Mouse (Mus musculus) kidney, embryonic 16.5 days (tissue): ENCODE data around the gene Rbm5. TPM values are rescaled to one million over a fixed set of nuclear protein-coding genes. Genes with fewer than 3 reads are reported as not detected.

Source experiments
- ATAC-seq: fragments of 200-750 bp; cut with Nextera tagmentation; 2 replicates; pipeline ENCODE4 v1.8.0; 2017; ENCODE audit warnings: moderate TSS enrichment; ENCODE audit not compliant: low FRiP score, low TSS enrichment
- H3K27ac ChIP-seq: fragments of 300-500 bp; sonication (generic); 2 replicates; pipeline ENCODE4 v1.5.1; 2014; ENCODE audit warnings: low read length
- H3K27me3 ChIP-seq: fragments of 300-500 bp; sonication (generic); 2 replicates; pipeline ENCODE4 v1.6.1; 2014; ENCODE audit warnings: low read length, control low read depth, mixed read lengths; ENCODE audit not compliant: insufficient read depth
- H3K36me3 ChIP-seq: fragments of 300-500 bp; sonication (generic); 2 replicates; pipeline ENCODE4 v1.6.1; 2014; ENCODE audit warnings: low read length, control low read depth, mixed read lengths; ENCODE audit not compliant: insufficient read depth
- H3K4me1 ChIP-seq: fragments of 300-500 bp; sonication (generic); 2 replicates; pipeline ENCODE4 v1.6.1; 2014; ENCODE audit warnings: low read length, control low read depth, mixed read lengths; ENCODE audit not compliant: insufficient read depth
- H3K4me2 ChIP-seq: fragments of 300-500 bp; sonication (generic); replicated peaks from 2 replicates; pipeline ENCODE4 v1.6.1; 2014; ENCODE audit warnings: low read depth, low read length
- H3K4me3 ChIP-seq: fragments of 300-500 bp; sonication (generic); 2 replicates; pipeline ENCODE4 v1.5.1; 2014; ENCODE audit warnings: mild to moderate bottlenecking, low read length
- H3K9ac ChIP-seq: fragments of 300-500 bp; sonication (generic); replicated peaks from 2 replicates; pipeline ENCODE4 v1.6.1; 2014; ENCODE audit warnings: low read length
- H3K9me3 ChIP-seq: fragments of 300-500 bp; sonication (generic); 2 replicates; pipeline ENCODE4 v1.6.1; 2016; ENCODE audit warnings: low read length, control low read depth
- WGBS: fragments of 180-500 bp; shearing (Covaris S2); extraction: QIAGEN DNeasy Blood & Tissue Kit; methylation state at CpG from one replicate; pipeline ENCODE4 v1.1.7; 2014; 5-methylcytosine and 5-hydroxymethylcytosine counted together
- polyA plus RNA-seq: library from polyadenylated mRNA; unstranded; fragments of >200 nt; fragmentation: Nextera tagmentation; extraction: Ambion mirVana; gene quantifications from 2 replicates; pipeline ENCODE4 v1.2.1, GENCODE M21; 2015

The Rbm5 gene
- polyA plus RNA-seq, 1 experiment from 2014 or later: 203 TPM

GRCm38 (mm10) chr9:107736185-107736485, 34.7 kb downstream of the Rbm5 start:
- H3K9me3 ChIP-seq: no peaks in the 10 kb centered on the region
- no peaks in the 10 kb centered on the region for H3K27me3 ChIP-seq
- ATAC-seq: peak; percentile 88
- H3K27ac ChIP-seq: peak overlapping the region; percentile 90
- H3K36me3 ChIP-seq: peaks cover 24% of the 10 kb centered on the region
- peak overlapping the region; percentile 15; the same call in 1 of the 2 replicates for H3K4me3 ChIP-seq
- peak overlapping the region; percentile 37 for H3K9ac ChIP-seq
- peaks cover 32% of the 10 kb centered on the region for H3K4me1 ChIP-seq
- 0% methylated on average over 7 of the region's 7 CpGs for WGBS
- H3K4me2 ChIP-seq: peak overlapping the region; percentile 48

GRCm38 (mm10) chr9:107735356-107736184, 35.2 kb downstream of the Rbm5 start:
- H3K4me1 ChIP-seq: peaks cover 37% of the 10 kb centered on the region
- peak; percentile 49 for ATAC-seq
- H3K9ac ChIP-seq: peak overlapping the region; percentile 37
- WGBS: 5% methylated on average over 17 of the region's 17 CpGs
- peak overlapping the region; percentile 90 for H3K27ac ChIP-seq
- H3K9me3 ChIP-seq: no peaks in the 10 kb centered on the region
- no peaks in the 10 kb centered on the region for H3K27me3 ChIP-seq
- H3K4me2 ChIP-seq: peak overlapping the region; percentile 48
- peak overlapping the region; percentile 15; the same call in 1 of the 2 replicates for H3K4me3 ChIP-seq
- peaks cover 18% of the 10 kb centered on the region for H3K36me3 ChIP-seq

GRCm38 (mm10) chr9:107734567-107734971, 36.2 kb downstream of the Rbm5 start:
- H3K27ac ChIP-seq: peak overlapping the region; percentile 90
- no peak overlapping the region; the same call in 1 of the 2 replicates for H3K4me2 ChIP-seq
- H3K9ac ChIP-seq: peak overlapping the region; percentile 37; the same call in 1 of the 2 replicates
- no peaks in the 10 kb centered on the region for H3K9me3 ChIP-seq
- H3K27me3 ChIP-seq: no peaks in the 10 kb centered on the region
- no peak for ATAC-seq
- no peak overlapping the region for H3K4me3 ChIP-seq
- 30% methylated on average over 7 of the region's 7 CpGs for WGBS
- H3K4me1 ChIP-seq: peaks cover 42% of the 10 kb centered on the region
- H3K36me3 ChIP-seq: peaks cover 8% of the 10 kb centered on the region; the same call in 1 of the 2 replicates

GRCm38 (mm10) chr9:107729709-107730108, 41.1 kb downstream of the Rbm5 start:
- Histone ChIP-seq H3K9ac (no peak overlapping the region), H3K27me3 (no peaks in the 10 kb centered on the region), H3K4me1 (peaks cover 46% of the 10 kb centered on the region), H3K36me3 (no peaks in the 10 kb centered on the region), H3K4me2 (no peak overlapping the region), H3K9me3 (no peaks in the 10 kb centered on the region), H3K27ac (no peak overlapping the region), H3K4me3 (no peak overlapping the region)
- WGBS: 49% methylated on average over 3 of the region's 3 CpGs
- ATAC-seq: no peak

- ATAC-seq: no peak
- WGBS: 70% methylated on average over 6 of the region's 6 CpGs
- Histone ChIP-seq H3K9me3 (no peaks in the 10 kb centered on the region), H3K9ac (no peak overlapping the region), H3K27me3 (no peaks in the 10 kb centered on the region), H3K4me3 (no peak overlapping the region), H3K27ac (no peak overlapping the region), H3K36me3 (no peaks in the 10 kb centered on the region), H3K4me2 (no peak overlapping the region), H3K4me1 (peaks cover 46% of the 10 kb centered on the region)
These were observed 41.7 kb downstream of the Rbm5 start for GRCm38 (mm10) chr9:107728919-107729670.

GRCm38 (mm10) chr9:107727041-107727440, 43.8 kb downstream of the Rbm5 start:
- no peak overlapping the region for H3K4me2 ChIP-seq
- H3K27ac ChIP-seq: peak overlapping the region; percentile 57

GRCm38 (mm10) chr9:107724796-107725195, 46.0 kb downstream of the Rbm5 start:
- Histone ChIP-seq H3K36me3 (no peaks in the 10 kb centered on the region), H3K9ac (0 out of 2 replicates have a peak overlapping the region, but pooled peaks have one; percentile 14), H3K4me2 (no peak overlapping the region), H3K27ac (peak overlapping the region; percentile 90), H3K27me3 (no peaks in the 10 kb centered on the region), H3K9me3 (no peaks in the 10 kb centered on the region), H3K4me1 (peaks cover 68% of the 10 kb centered on the region), H3K4me3 (no peak overlapping the region)
- 88% methylated on average over 1 of the region's 1 CpGs for WGBS
- no peak for ATAC-seq

More at GRCm38 (mm10) chr9:107727041-107727440, 43.8 kb downstream of the Rbm5 start:
- ATAC-seq: no peak
- H3K9me3 ChIP-seq: no peaks in the 10 kb centered on the region
- 42% methylated on average over 3 of the region's 3 CpGs for WGBS
- no peaks in the 10 kb centered on the region for H3K36me3 ChIP-seq
- no peaks in the 10 kb centered on the region for H3K27me3 ChIP-seq
- no peak overlapping the region; the same call in 1 of the 2 replicates for H3K9ac ChIP-seq
- no peak overlapping the region for H3K4me3 ChIP-seq
- peaks cover 66% of the 10 kb centered on the region for H3K4me1 ChIP-seq

- peak overlapping the region; percentile 50 for H3K4me2 ChIP-seq
- no peak overlapping the region; the same call in 1 of the 2 replicates for H3K9ac ChIP-seq
- no peaks in the 10 kb centered on the region for H3K9me3 ChIP-seq
- no peak overlapping the region for H3K4me3 ChIP-seq
- WGBS: 2% methylated on average over 10 of the region's 11 CpGs
- no peaks in the 10 kb centered on the region for H3K27me3 ChIP-seq
- peak; percentile 75 for ATAC-seq
- peak overlapping the region; percentile 90 for H3K27ac ChIP-seq
- H3K4me1 ChIP-seq: peaks cover 68% of the 10 kb centered on the region
- H3K36me3 ChIP-seq: no peaks in the 10 kb centered on the region
These were observed 46.8 kb downstream of the Rbm5 start for GRCm38 (mm10) chr9:107723794-107724531.

GRCm38 (mm10) chr9:107723292-107723691, 47.5 kb downstream of the Rbm5 start:
- Histone ChIP-seq H3K36me3 (no peaks in the 10 kb centered on the region), H3K4me3 (no peak overlapping the region), H3K4me1 (peaks cover 68% of the 10 kb centered on the region), H3K27ac (peak overlapping the region; percentile 90), H3K9me3 (no peaks in the 10 kb centered on the region), H3K4me2 (peak overlapping the region; percentile 50), H3K27me3 (no peaks in the 10 kb centered on the region), H3K9ac (peak overlapping the region; percentile 54)
- ATAC-seq: peak; percentile 69
- WGBS: 20% methylated on average over 6 of the region's 6 CpGs
